ENCODE assay signal across 33 mouse cellular contexts in the genomic region with DNA sequence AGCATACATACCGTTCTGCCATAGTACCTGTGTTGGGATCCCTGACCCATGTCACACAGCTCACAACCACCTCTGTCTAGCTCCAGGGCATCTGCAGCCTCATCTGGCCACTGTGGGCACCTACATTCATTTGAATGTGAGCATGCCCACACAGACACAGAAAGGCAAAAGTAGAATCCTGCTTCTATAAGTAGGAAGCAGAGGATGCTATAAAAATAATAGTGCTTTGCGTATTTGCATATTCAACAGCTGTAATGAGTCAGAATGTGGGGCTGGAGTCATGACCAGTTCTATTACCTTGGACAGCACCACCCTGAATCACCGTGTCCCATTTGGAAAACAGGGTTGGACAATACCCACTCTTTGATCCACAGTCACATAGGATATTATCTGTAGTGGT. TPM values are rescaled to one million over a fixed set of nuclear protein-coding genes. Genes with fewer than 3 reads are reported as not detected.
"Had no signal": no experiment of that assay in that cellular context is flagged by ENCODE, and none has a peak within 500 bp of the region (broad histone marks: within the 10 kb centered on the region; RNA-seq: fewer than 3 reads in every experiment).

No protein-coding gene starts in this region.

- H3K4me2 ChIP-seq: heart, embryonic 11.5 days; heart, embryonic 13.5 days; heart, embryonic 15.5 days; hindbrain, embryonic 12.5 days; hindbrain, embryonic 14.5 days; intestine, embryonic 15.5 days; limb, embryonic 12.5 days; liver, embryonic 11.5 days; liver, embryonic 13.5 days; liver, embryonic 15.5 days had no signal

- H3K9me3 ChIP-seq: heart, embryonic 13.5 days; heart, embryonic 15.5 days; hindbrain, embryonic 10.5 days; hindbrain, embryonic 12.5 days; intestine, embryonic 15.5 days; limb, embryonic 10.5 days; limb, embryonic 12.5 days; liver, embryonic 13.5 days; liver, embryonic 15.5 days had no signal

- H3K27me3 ChIP-seq: heart, embryonic 13.5 days; heart, embryonic 15.5 days; hindbrain, embryonic 12.5 days; intestine, embryonic 15.5 days; limb, embryonic 12.5 days had no signal

- H3K4me3 ChIP-seq: gastrocnemius, adult 2 months; heart, adult 2 months; heart, embryonic 13.5 days; heart, embryonic 15.5 days; hindbrain, embryonic 10.5 days; hindbrain, embryonic 12.5 days; intestine, embryonic 15.5 days; layer of hippocampus, adult 2 months; limb, embryonic 10.5 days; limb, embryonic 12.5 days; liver, embryonic 13.5 days; liver, embryonic 15.5 days had no signal

- H3K36me3 ChIP-seq: intestine, embryonic 15.5 days; liver, embryonic 13.5 days; liver, embryonic 15.5 days had no signal

- ATAC-seq: hindbrain, embryonic 16.5 days; inflammation-experienced regulatory T-cells, adult 6 months; intestine, embryonic 15.5 days; intestine, postnatal 0 days had no signal

- H3K9ac ChIP-seq: heart, embryonic 13.5 days; heart, embryonic 15.5 days; hindbrain, embryonic 12.5 days; hindbrain, embryonic 14.5 days; intestine, embryonic 15.5 days; limb, embryonic 12.5 days; liver, embryonic 13.5 days; liver, embryonic 15.5 days had no signal

- H3K27ac ChIP-seq: gastrocnemius, adult 2 months; heart, adult 2 months; heart, embryonic 13.5 days; heart, embryonic 15.5 days; hindbrain, embryonic 10.5 days; hindbrain, embryonic 12.5 days; hindbrain, embryonic 14.5 days; intestine, embryonic 15.5 days; layer of hippocampus, adult 2 months; limb, embryonic 10.5 days; limb, embryonic 12.5 days; liver, embryonic 13.5 days; liver, embryonic 15.5 days had no signal

- DNase-seq: gastrocnemius, adult 2 months; gastrocnemius, postnatal 10 days; gastrocnemius, postnatal 25 days; heart, adult 2 months; heart, postnatal 4 days; kidney, adult 18-20 months; kidney, adult 8-10 months; kidney, postnatal 10 days; kidney, postnatal 25 days; kidney, postnatal 4 days; liver; liver, embryonic 13.5 days had no signal

RNA-seq across cellular contexts. Expression of a gene that starts 22.3 kb away (rescaled TPM):
- total RNA-seq: gastrocnemius, adult 2 months; gastrocnemius, postnatal 25 days; granulocyte monocyte progenitor cell, adult 5-6 weeks; heart, adult 2 months; heart, postnatal 25 days; layer of hippocampus, postnatal 25 days had no signal
- polyA plus RNA-seq: heart, embryonic 11.5 days; heart, postnatal 0 days; intestine, postnatal 0 days; kidney, embryonic 14.5 days; kidney, embryonic 16.5 days; limb, embryonic 10.5 days; liver, embryonic 13.5 days; liver, embryonic 15.5 days had no signal
